Mouse (Mus musculus) lung, postnatal 0 days (tissue): Measurements from ENCODE around the gene Pcdh15.

Source experiments
- CTCF ChIP-seq: IDR thresholded peaks from 2 replicates; pipeline ENCODE4 v1.5.1; 2016; ENCODE audit warnings: antibody characterized with exemption, mild to moderate bottlenecking
- EP300 ChIP-seq: IDR thresholded peaks from 2 replicates; pipeline ENCODE4 v1.6.1; 2016; ENCODE audit warnings: antibody characterized with exemption, mild to moderate bottlenecking, control low read depth

DNA sequence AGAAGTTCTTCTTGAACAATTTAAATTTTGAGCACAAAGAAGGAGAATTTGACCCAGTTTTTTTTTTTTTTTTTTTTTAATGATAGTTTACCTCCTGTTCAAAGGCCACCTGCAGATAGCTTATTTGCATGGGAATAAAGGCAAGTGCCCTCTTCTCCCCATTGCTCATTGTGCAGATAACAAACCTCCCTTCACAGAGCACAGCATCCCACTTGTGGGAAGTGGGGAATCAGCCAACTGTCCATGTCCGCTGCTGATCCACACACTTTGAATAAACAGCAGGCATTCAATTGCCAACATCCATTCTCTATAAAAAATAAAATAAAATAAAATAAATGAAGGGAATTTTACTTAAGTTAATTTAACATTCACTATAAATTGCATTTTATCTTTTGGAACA is 1015.0 kb downstream of the Pcdh15 start:
- TF ChIP-seq CTCF (no peak), EP300 (no peak)
